In the genomic region with DNA sequence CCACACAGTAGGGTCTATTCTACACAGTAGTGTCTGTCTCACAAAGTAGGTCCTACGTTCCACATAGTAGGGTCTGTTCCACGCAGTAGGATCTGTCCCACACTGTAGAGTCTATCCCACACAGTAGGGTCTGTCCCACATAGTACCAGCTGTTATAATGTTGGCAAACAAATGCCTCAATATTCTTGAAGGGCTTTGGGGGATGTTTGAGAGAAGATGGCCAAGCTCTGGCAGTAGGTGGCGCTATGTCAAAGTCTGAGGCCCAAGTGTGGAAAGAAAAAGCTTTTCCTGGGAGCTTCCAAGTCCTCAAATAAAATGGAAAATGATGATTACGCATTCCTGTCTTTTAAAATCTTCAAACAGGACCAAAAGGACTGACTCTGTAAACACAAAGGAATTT, we compare ENCODE assay signal across 8 mouse cellular contexts.
DNase-seq lines count a peak whose midpoint lies in the region; ATAC-seq lines count a peak whose summit lies in the region.

No protein-coding gene starts in this region.

- H3K9ac ChIP-seq in neural tube, embryonic 13.5 days, result no peak overlapping the region

- H3K4me1 ChIP-seq in neural tube, embryonic 13.5 days (replicated peaks), result no peaks in the 10 kb centered on the region

- H3K36me3 ChIP-seq in neural tube, embryonic 13.5 days, result no peaks in the 10 kb centered on the region

- H3K4me3 ChIP-seq in neural tube, embryonic 13.5 days, result no peak overlapping the region

- WGBS in neural tube, embryonic 13.5 days, result 49% methylated on average over 4 of the region's 4 CpGs

- ATAC-seq in neural tube, embryonic 13.5 days (ENCODE audit: low read depth), result peak; percentile 40; the same call in 1 of the 2 replicates

- H3K9me3 ChIP-seq in neural tube, embryonic 13.5 days, result no peaks in the 10 kb centered on the region

- no peak overlapping the region for H3K27ac ChIP-seq in neural tube, embryonic 13.5 days (replicated peaks)

- intact Hi-C loops in heart, postnatal 25 days (cut with DNase I), result loop anchor here (5.0 to 10.0 kb wide), 3 partner anchors 240 to 733 kb away; a partner anchor contains a TSS

- peak; percentile 13 for DNase-seq in heart, adult 8-10 months (ENCODE audit: low spot score)
- DNase-seq in heart, postnatal 25 days (ENCODE audit: low spot score), result no peak
- peak; percentile 6 for DNase-seq in A20 (ENCODE audit: low read depth, low spot score)
- DNase-seq in adrenal gland, adult 18-20 months (ENCODE audit: low spot score in 2 of 2), result peak; percentile 62 to 68
- DNase-seq in forelimb bud, embryonic 11.5 days (ENCODE audit: low read depth, low spot score), result peak; percentile 52
- peak; percentile 69 to 84 for DNase-seq in left cerebral cortex, adult 18-20 months (ENCODE audit: low spot score in 2 of 2)
- no peak for DNase-seq in spleen, adult 12 weeks (ENCODE audit: low spot score)

- 0 out of 2 replicates have a peak, but pooled peaks cover 9% of the 10 kb centered on the region for H3K27me3 ChIP-seq in neural tube, embryonic 13.5 days

- no peak overlapping the region for H3K4me2 ChIP-seq in neural tube, embryonic 13.5 days

Comparison
In these comparisons a context has a peak if more than half of its experiments do, and no peak if none do; other contexts are left out.
1. DNase-seq: peak in heart, adult 8-10 months (single experiment), A20 (single experiment), adrenal gland, adult 18-20 months (2 of 2), forelimb bud, embryonic 11.5 days (single experiment) and left cerebral cortex, adult 18-20 months (2 of 2); none in heart, postnatal 25 days (single experiment) and spleen, adult 12 weeks (single experiment).